Mouse (Mus musculus): ENCODE results near the gene Fndc9. TPM values are rescaled to one million over a fixed set of nuclear protein-coding genes. Genes with fewer than 3 reads are reported as not detected.

Gene Fndc9
- polyA plus RNA-seq, 1 experiment from 2014 or later: 0.03 TPM

- peak; percentile 59 for DNase-seq
- WGBS (ENCODE audit: insufficient replicate concordance): 41% methylated on average over 4 of the region's 4 CpGs
Measured at GRCm38 (mm10) chr11:46236976-46237375, 1.6 kb downstream of the Fndc9 start.

GRCm38 (mm10) chr11:46241150-46241673 lies 5.9 kb downstream of the Fndc9 start:
- DNase-seq (peak; percentile 71), ATAC-seq (ENCODE audit: low read depth) (peak; percentile 98)
- Histone ChIP-seq H3K4me2 (peak overlapping the region; percentile 54), H3K36me3 (0 out of 2 replicates have a peak, but pooled peaks cover 3% of the 10 kb centered on the region), H3K9me3 (replicated peaks) (no peaks in the 10 kb centered on the region), H3K27ac (peak overlapping the region; percentile 81), H3K4me3 (replicated peaks) (0 out of 2 replicates have a peak overlapping the region, but pooled peaks have one; percentile 6), H3K27me3 (no peaks in the 10 kb centered on the region), H3K9ac (peak overlapping the region; percentile 49; the same call in 1 of the 2 replicates), H3K4me1 (replicated peaks) (peaks cover 37% of the 10 kb centered on the region)
- 26% methylated on average over 7 of the region's 7 CpGs for WGBS (ENCODE audit: insufficient replicate concordance)

More at GRCm38 (mm10) chr11:46236976-46237375, 1.6 kb downstream of the Fndc9 start:
- H3K4me1 ChIP-seq (replicated peaks): peaks cover 24% of the 10 kb centered on the region
- no peak overlapping the region for H3K27ac ChIP-seq
- no peak for ATAC-seq (ENCODE audit: low read depth)
- no peaks in the 10 kb centered on the region for H3K9me3 ChIP-seq (replicated peaks)
- H3K36me3 ChIP-seq: 0 out of 2 replicates have a peak, but pooled peaks cover 3% of the 10 kb centered on the region
- no peak overlapping the region for H3K4me2 ChIP-seq
- H3K27me3 ChIP-seq: no peaks in the 10 kb centered on the region
- H3K9ac ChIP-seq: no peak overlapping the region
- no peak overlapping the region for H3K4me3 ChIP-seq (replicated peaks)

- ATAC-seq (ENCODE audit: low read depth): peak; percentile 62
- WGBS (ENCODE audit: insufficient replicate concordance): 64% methylated on average over 8 of the region's 8 CpGs
Measured at GRCm38 (mm10) chr11:46241985-46242384, 6.7 kb downstream of the Fndc9 start.

GRCm38 (mm10) chr11:46244731-46245604 lies 9.6 kb downstream of the Fndc9 start:
- peaks cover 36% of the 10 kb centered on the region for H3K4me1 ChIP-seq (replicated peaks)
- DNase-seq (no peak), ATAC-seq (ENCODE audit: low read depth) (no peak)
- no peaks in the 10 kb centered on the region for H3K36me3 ChIP-seq
- H3K4me3 ChIP-seq (replicated peaks): no peak overlapping the region
- H3K27ac ChIP-seq: no peak overlapping the region
- H3K27me3 ChIP-seq: no peaks in the 10 kb centered on the region
- 80% methylated on average over 23 of the region's 23 CpGs for WGBS (ENCODE audit: insufficient replicate concordance)
- H3K9ac ChIP-seq: no peak overlapping the region
- H3K9me3 ChIP-seq (replicated peaks): no peaks in the 10 kb centered on the region
- no peak overlapping the region for H3K4me2 ChIP-seq

More at GRCm38 (mm10) chr11:46241985-46242384, 6.7 kb downstream of the Fndc9 start:
- Histone ChIP-seq H3K27ac (peak overlapping the region; percentile 81), H3K4me3 (replicated peaks) (no peak overlapping the region), H3K4me1 (replicated peaks) (peaks cover 40% of the 10 kb centered on the region), H3K9me3 (replicated peaks) (no peaks in the 10 kb centered on the region), H3K36me3 (0 out of 2 replicates have a peak, but pooled peaks cover 3% of the 10 kb centered on the region), H3K27me3 (no peaks in the 10 kb centered on the region), H3K4me2 (peak overlapping the region; percentile 54; the same call in 1 of the 2 replicates), H3K9ac (peak overlapping the region; percentile 39; the same call in 1 of the 2 replicates)
- peak; percentile 3 for DNase-seq

GRCm38 (mm10) chr11:46245926-46246325 lies 10.6 kb downstream of the Fndc9 start:
- 61% methylated on average over 8 of the region's 8 CpGs for WGBS (ENCODE audit: insufficient replicate concordance)
- H3K36me3 ChIP-seq: no peaks in the 10 kb centered on the region
- no peaks in the 10 kb centered on the region for H3K27me3 ChIP-seq
- H3K27ac ChIP-seq: no peak overlapping the region
- no peak overlapping the region for H3K4me3 ChIP-seq (replicated peaks)
- H3K4me1 ChIP-seq (replicated peaks): peaks cover 26% of the 10 kb centered on the region
- ATAC-seq (ENCODE audit: low read depth) (no peak), DNase-seq (no peak)
- no peaks in the 10 kb centered on the region for H3K9me3 ChIP-seq (replicated peaks)
- no peak overlapping the region for H3K9ac ChIP-seq
- no peak overlapping the region for H3K4me2 ChIP-seq

- no peak overlapping the region for H3K4me3 ChIP-seq (replicated peaks)
- no peaks in the 10 kb centered on the region for H3K36me3 ChIP-seq
- no peak overlapping the region for H3K27ac ChIP-seq
- DNase-seq (no peak), ATAC-seq (ENCODE audit: low read depth) (no peak)
- no peaks in the 10 kb centered on the region for H3K27me3 ChIP-seq
- no peak overlapping the region for H3K4me2 ChIP-seq
- no peak overlapping the region for H3K9ac ChIP-seq
- peaks cover 22% of the 10 kb centered on the region for H3K4me1 ChIP-seq (replicated peaks)
- 45% methylated on average over 7 of the region's 7 CpGs for WGBS (ENCODE audit: insufficient replicate concordance)
- H3K9me3 ChIP-seq (replicated peaks): no peaks in the 10 kb centered on the region
Measured at GRCm38 (mm10) chr11:46246393-46246792, 11.1 kb downstream of the Fndc9 start.

- no peaks in the 10 kb centered on the region for H3K36me3 ChIP-seq
- no peaks in the 10 kb centered on the region for H3K27me3 ChIP-seq
- no peak overlapping the region for H3K9ac ChIP-seq
- H3K9me3 ChIP-seq (replicated peaks): no peaks in the 10 kb centered on the region
- H3K4me3 ChIP-seq (replicated peaks): no peak overlapping the region
- no peak overlapping the region for H3K4me2 ChIP-seq
- WGBS (ENCODE audit: insufficient replicate concordance): 81% methylated on average over 3 of the region's 3 CpGs
- ATAC-seq (ENCODE audit: low read depth) (no peak), DNase-seq (no peak)
- H3K27ac ChIP-seq: no peak overlapping the region
- H3K4me1 ChIP-seq (replicated peaks): peaks cover 9% of the 10 kb centered on the region
Measured at GRCm38 (mm10) chr11:46248352-46248751, 13.0 kb downstream of the Fndc9 start.

- DNase-seq (peak; percentile 31), ATAC-seq (ENCODE audit: low read depth) (no peak)
- 28% methylated on average over 7 of the region's 7 CpGs for WGBS (ENCODE audit: insufficient replicate concordance)
Measured at GRCm38 (mm10) chr11:46251994-46252393, 16.7 kb downstream of the Fndc9 start.

GRCm38 (mm10) chr11:46255291-46255690 lies 20.0 kb downstream of the Fndc9 start:
- no peaks in the 10 kb centered on the region for H3K9me3 ChIP-seq (replicated peaks)
- 59% methylated on average over 2 of the region's 2 CpGs for WGBS (ENCODE audit: insufficient replicate concordance)

More at GRCm38 (mm10) chr11:46251994-46252393, 16.7 kb downstream of the Fndc9 start:
- no peak overlapping the region for H3K9ac ChIP-seq
- no peaks in the 10 kb centered on the region; the same call in 1 of the 2 replicates for H3K36me3 ChIP-seq
- H3K4me3 ChIP-seq (replicated peaks): no peak overlapping the region
- no peaks in the 10 kb centered on the region for H3K27me3 ChIP-seq
- H3K4me1 ChIP-seq (replicated peaks): no peaks in the 10 kb centered on the region
- H3K9me3 ChIP-seq (replicated peaks): no peaks in the 10 kb centered on the region
- no peak overlapping the region for H3K4me2 ChIP-seq
- no peak overlapping the region for H3K27ac ChIP-seq

GRCm38 (mm10) chr11:46258207-46258606 lies 22.9 kb downstream of the Fndc9 start:
- Histone ChIP-seq H3K4me1 (replicated peaks) (no peaks in the 10 kb centered on the region), H3K27ac (no peak overlapping the region), H3K4me2 (no peak overlapping the region), H3K9ac (no peak overlapping the region), H3K36me3 (no peaks in the 10 kb centered on the region; the same call in 1 of the 2 replicates), H3K27me3 (no peaks in the 10 kb centered on the region), H3K4me3 (replicated peaks) (no peak overlapping the region), H3K9me3 (replicated peaks) (no peaks in the 10 kb centered on the region)
- DNase-seq (no peak), ATAC-seq (ENCODE audit: low read depth) (no peak)
- WGBS (ENCODE audit: insufficient replicate concordance): 51% methylated on average over 4 of the region's 4 CpGs

More at GRCm38 (mm10) chr11:46255291-46255690, 20.0 kb downstream of the Fndc9 start:
- H3K4me2 ChIP-seq: no peak overlapping the region
- no peaks in the 10 kb centered on the region for H3K27me3 ChIP-seq
- DNase-seq (no peak), ATAC-seq (ENCODE audit: low read depth) (no peak)
- no peaks in the 10 kb centered on the region; the same call in 1 of the 2 replicates for H3K36me3 ChIP-seq
- H3K4me3 ChIP-seq (replicated peaks): no peak overlapping the region
- H3K9ac ChIP-seq: no peak overlapping the region
- no peaks in the 10 kb centered on the region for H3K4me1 ChIP-seq (replicated peaks)
- H3K27ac ChIP-seq: no peak overlapping the region

- H3K27me3 ChIP-seq: no peaks in the 10 kb centered on the region
- no peak overlapping the region for H3K4me2 ChIP-seq
- no peaks in the 10 kb centered on the region for H3K4me1 ChIP-seq (replicated peaks)
- no peak overlapping the region for H3K27ac ChIP-seq
- H3K9ac ChIP-seq: no peak overlapping the region
- 81% methylated on average over 8 of the region's 8 CpGs for WGBS (ENCODE audit: insufficient replicate concordance)
- H3K9me3 ChIP-seq (replicated peaks): no peaks in the 10 kb centered on the region
- H3K4me3 ChIP-seq (replicated peaks): no peak overlapping the region
- ATAC-seq (ENCODE audit: low read depth): no peak
- DNase-seq: no peak
- no peaks in the 10 kb centered on the region; the same call in 1 of the 2 replicates for H3K36me3 ChIP-seq
Measured at GRCm38 (mm10) chr11:46258749-46259148, 23.4 kb downstream of the Fndc9 start.
